ENCODE assay signal across 27 mouse cellular contexts in the genomic region with DNA sequence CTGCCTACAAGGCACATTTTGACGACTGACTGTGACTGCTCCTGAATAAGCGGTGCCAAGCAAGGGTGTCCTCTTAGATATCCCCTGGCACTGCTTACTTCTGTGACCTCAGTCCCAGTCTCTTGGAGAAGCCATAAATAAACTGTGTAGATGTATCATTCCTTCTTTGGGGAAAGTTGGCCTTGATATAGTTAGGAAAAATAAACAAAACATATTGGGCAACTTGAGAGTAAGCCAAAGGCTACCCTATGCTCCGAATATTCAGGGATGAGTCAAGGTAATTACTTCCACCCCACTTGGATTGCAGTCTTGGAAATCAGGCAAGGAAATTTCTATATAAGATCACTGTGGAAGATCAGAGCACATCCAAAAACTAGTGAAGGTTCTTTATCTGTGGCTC.
"Had no signal": no experiment of that assay in that cellular context is flagged by ENCODE, and none has a peak within 500 bp of the region (broad histone marks: within the 10 kb centered on the region; RNA-seq: fewer than 3 reads in every experiment).

No protein-coding gene starts in this region.

- DNase-seq: gastrocnemius, postnatal 14 days; gastrocnemius, postnatal 36 days; heart, adult 11 months; heart, adult 2 months; heart, postnatal 14 days; heart, postnatal 4 days; kidney, adult 18-20 months; kidney, adult 8-10 months; kidney, postnatal 10 days; kidney, postnatal 25 days; kidney, postnatal 4 days; liver; liver, embryonic 13.5 days had no signal

- H3K4me1 ChIP-seq: heart, embryonic 13.5 days; heart, embryonic 15.5 days; hindbrain, embryonic 12.5 days; liver, embryonic 13.5 days had no signal

- H3K4me3 ChIP-seq: heart, adult 2 months; heart, embryonic 13.5 days; heart, embryonic 15.5 days; hindbrain, embryonic 10.5 days; hindbrain, embryonic 12.5 days; layer of hippocampus, adult 2 months; left cerebral cortex, adult 2 months; limb, embryonic 10.5 days; limb, embryonic 12.5 days; liver, embryonic 13.5 days had no signal

- ATAC-seq: hindbrain, embryonic 16.5 days; inflammation-experienced regulatory T-cells, adult 6 months; intestine, postnatal 0 days had no signal

- H3K27me3 ChIP-seq: heart, embryonic 13.5 days; heart, embryonic 15.5 days; hindbrain, embryonic 12.5 days; limb, embryonic 12.5 days; liver, embryonic 13.5 days had no signal

- H3K36me3 ChIP-seq: heart, embryonic 13.5 days; heart, embryonic 15.5 days; hindbrain, embryonic 10.5 days; hindbrain, embryonic 12.5 days; limb, embryonic 10.5 days; limb, embryonic 12.5 days; liver, embryonic 13.5 days had no signal

- H3K9ac ChIP-seq: heart, embryonic 13.5 days; heart, embryonic 15.5 days; hindbrain, embryonic 12.5 days; hindbrain, embryonic 14.5 days; limb, embryonic 12.5 days; liver, embryonic 13.5 days had no signal

- H3K4me2 ChIP-seq: heart, embryonic 11.5 days; heart, embryonic 13.5 days; heart, embryonic 15.5 days; hindbrain, embryonic 12.5 days; hindbrain, embryonic 14.5 days; limb, embryonic 12.5 days; liver, embryonic 11.5 days; liver, embryonic 13.5 days had no signal

- H3K9me3 ChIP-seq: heart, embryonic 13.5 days; heart, embryonic 15.5 days; hindbrain, embryonic 10.5 days; hindbrain, embryonic 12.5 days; limb, embryonic 10.5 days; limb, embryonic 12.5 days; liver, embryonic 13.5 days had no signal

- H3K27ac ChIP-seq: heart, adult 2 months; heart, embryonic 13.5 days; heart, embryonic 15.5 days; hindbrain, embryonic 10.5 days; hindbrain, embryonic 12.5 days; hindbrain, embryonic 14.5 days; layer of hippocampus, adult 2 months; left cerebral cortex, adult 2 months; limb, embryonic 10.5 days; limb, embryonic 12.5 days; liver, embryonic 13.5 days had no signal
